Mouse (Mus musculus) left cerebral cortex, postnatal 25 days (tissue): ENCODE results near the gene Dnmt1. TPM values are rescaled to one million over a fixed set of nuclear protein-coding genes. Genes with fewer than 3 reads are reported as not detected.

Experiments
- DNase-seq, 2 experiments: peaks; one replicate each; pipeline ENCODE4 v3.0.0; 2022; ENCODE audit warnings: low spot score in 2 of 2, mixed read lengths in 1 of 2
- intact Hi-C: fragments of 180-260 bp; cut with DNase I; formaldehyde crosslinking; loops from one replicate; pipeline ENCODE4 v1.15.1; 2025
- microRNA-seq, 2 experiments: library from miRNA; unstranded; fragments of <30 nt; microRNA quantifications; one replicate each; pipeline ENCODE4 v1.2.0; 2022
- total RNA-seq, 2 experiments: library from RNA; stranded (reverse); gene quantifications; 2 replicates each; pipeline ENCODE4 v1.2.3; 2021

The Dnmt1 gene
- total RNA-seq, 2 experiments from 2014 or later: 40.0 to 42.9 TPM

GRCm38 (mm10) chr9:20868448-20869001 lies 91.2 kb downstream of the Dnmt1 start, which contains the start of gene A230050P20Rik:
Gene A230050P20Rik (plus strand): TSS chr9:20868642.
- intact Hi-C loops: loop anchor here (10.0 kb wide), 1 partner anchor 214 kb away; the partner anchor contains the start of gene Pin1
- peak; percentile 87 to 88 for DNase-seq

DNA sequence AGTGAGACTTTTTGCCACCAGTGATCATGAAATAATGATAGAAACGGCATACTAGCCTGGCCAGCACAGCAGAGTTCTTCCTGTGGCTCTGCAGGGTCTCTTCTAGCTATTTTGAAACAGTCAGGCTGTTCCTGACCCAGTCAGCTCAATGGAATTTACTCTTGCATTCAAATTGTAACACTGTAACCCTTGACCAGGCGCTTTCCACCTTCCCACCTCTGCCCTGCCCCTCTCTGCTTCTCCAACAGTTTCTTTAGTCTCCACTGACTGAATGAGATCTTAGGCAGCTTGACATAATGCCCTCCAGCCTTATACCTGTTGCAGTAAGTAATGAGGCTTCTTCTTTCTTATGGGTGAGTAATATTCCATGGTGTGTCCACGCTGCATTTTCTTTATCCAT lies 92.8 kb downstream of the Dnmt1 start:
- intact Hi-C loops: loop anchor here (10.0 kb wide), 1 partner anchor 212 kb away; the partner anchor contains the start of gene Pin1
- DNase-seq: no peak

- no peak for DNase-seq
- intact Hi-C loops: loop anchor here (10.0 kb wide), 1 partner anchor 207 kb away; the partner anchor contains the start of gene Pin1
These were observed 97.5 kb downstream of the Dnmt1 start for GRCm38 (mm10) chr9:20862225-20862624.

DNA sequence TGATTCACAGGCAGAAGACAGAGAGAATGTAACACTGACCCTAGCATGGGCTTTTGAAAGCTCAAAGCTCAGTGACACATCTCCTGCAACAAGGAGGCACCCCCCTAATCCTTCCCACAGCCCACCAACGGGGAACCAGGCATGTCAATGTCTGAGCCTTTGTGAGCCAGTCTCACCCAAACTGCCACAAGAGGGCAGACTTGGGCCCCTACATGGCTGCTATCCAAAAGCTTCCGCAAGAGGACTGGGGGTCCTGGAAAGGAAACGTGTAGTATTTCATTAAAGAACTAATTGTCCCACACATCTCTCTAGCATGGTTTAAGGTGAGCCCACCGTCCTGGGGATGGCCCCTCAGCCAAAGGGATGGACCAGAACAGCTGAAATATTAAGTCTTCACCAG lies 97.9 kb downstream of the Dnmt1 start:
- DNase-seq: peak in 1 of 2 experiments; percentile 9
- intact Hi-C loops: loop anchor here (10.0 kb wide), 1 partner anchor 207 kb away; the partner anchor contains the start of gene Pin1

- intact Hi-C loops: loop anchor here (10.0 kb wide), 1 partner anchor 205 kb away; the partner anchor contains the start of gene Pin1
These were observed 99.8 kb downstream of the Dnmt1 start for GRCm38 (mm10) chr9:20859926-20860325.

More at GRCm38 (mm10) chr9:20859926-20860325, 99.8 kb downstream of the Dnmt1 start:
- no peak for DNase-seq

Small RNA genes within 50 kb of the gene (microRNA-seq; reads per million reads assigned to microRNA genes)
- gene Mir7081: 0.25 to 0.34 reads per million in 2 experiments

Other genes with a start within 250 kb of the Dnmt1 start
- gene Olfm2, start 213.5 kb downstream of the Dnmt1 start, total RNA-seq: 100 to 1,000 TPM; 171 to 195 TPM
- 1 to 10 TPM; 1.5 to 1.8 TPM for gene Col5a3, start 144.8 kb downstream of the Dnmt1 start, total RNA-seq
- gene Rdh8, start 141.4 kb downstream of the Dnmt1 start, total RNA-seq: not detected
- 10 to 100 TPM; 60.1 to 69.1 TPM for gene A230050P20Rik, start 91.2 kb downstream of the Dnmt1 start, total RNA-seq
- gene Angptl6, start 80.2 kb downstream of the Dnmt1 start, total RNA-seq: 10 to 100 TPM in 1 of 2 experiments, 1 to 10 TPM in 1; 9.0 to 10.2 TPM
- 10 to 100 TPM; 19.9 to 21.1 TPM for gene Ppan, start 71.7 kb downstream of the Dnmt1 start, total RNA-seq
- gene Eif3g, start 61.3 kb downstream of the Dnmt1 start, total RNA-seq: 100 to 1,000 TPM; 113 to 123 TPM
- gene S1pr2, start 16.9 kb upstream of the Dnmt1 start, total RNA-seq: 1 to 10 TPM; 2.2 to 2.8 TPM
- gene Mrpl4, start 42.9 kb upstream of the Dnmt1 start, total RNA-seq: 10 to 100 TPM; 61.5 to 64.2 TPM
- gene Icam1, start 56.1 kb upstream of the Dnmt1 start, total RNA-seq: 1 to 10 TPM; 3.3 to 3.5 TPM
- 1 to 10 TPM in 1 of 2 experiments, under 1 TPM in 1; 0.80 to 1.1 TPM for gene Icam4, start 69.5 kb upstream of the Dnmt1 start, total RNA-seq
- gene Icam5, start 72.2 kb upstream of the Dnmt1 start, total RNA-seq: 100 to 1,000 TPM; 236 to 267 TPM
- gene Zglp1, start 107.2 kb upstream of the Dnmt1 start, total RNA-seq: 1 to 10 TPM in 1 of 2 experiments, not detected in 1; 1.3 TPM
- gene Gm49373, start 113.2 kb upstream of the Dnmt1 start, total RNA-seq: 1 to 10 TPM; 1.5 to 2.6 TPM
- gene Fdx1l, start 113.7 kb upstream of the Dnmt1 start, total RNA-seq: 10 to 100 TPM; 59.2 to 63.0 TPM
- gene Gm38431, start 132.1 kb upstream of the Dnmt1 start, total RNA-seq: 1 to 10 TPM; 1.6 to 3.0 TPM
- gene Raver1, start 132.1 kb upstream of the Dnmt1 start, total RNA-seq: 10 to 100 TPM; 26.4 to 27.9 TPM
- 10 to 100 TPM; 11.6 to 12.7 TPM for gene Tyk2, start 171.4 kb upstream of the Dnmt1 start, total RNA-seq
- 100 to 1,000 TPM; 144 to 153 TPM for gene Cdc37, start 190.1 kb upstream of the Dnmt1 start, total RNA-seq
- gene Pde4a, start 205.8 kb upstream of the Dnmt1 start, total RNA-seq: 10 to 100 TPM; 88.9 to 94.4 TPM